Mouse (Mus musculus) adrenal gland, adult (tissue): ENCODE measurements at regions not wholly inside any gene's neighbourhood (a gene's known extent, or its start where the extent isn't known, plus 50 kb on each side); places are given as distances from the start of the nearest gene placed in this dataset.

Experiments
- DNase-seq, 2 experiments: peaks; one replicate each; pipeline ENCODE4 v3.0.0; 2022 to 2023; ENCODE audit warnings: low spot score in 1 of 2; ENCODE audit not compliant: inconsistent age in 2 of 2

- DNase-seq, result no peak
Observed at GRCm38 (mm10) chrX:133505683-133506082, 183.1 kb downstream of the Pcdh19 start.

- no peak for DNase-seq
Observed at GRCm38 (mm10) chrX:133461867-133462266, 226.9 kb downstream of the Pcdh19 start.

GRCm38 (mm10) chrX:133447417-133447816 is 241.4 kb downstream of the Pcdh19 start:
- DNase-seq, result peak in 1 of 2 experiments; percentile 26

- DNase-seq, result no peak
Observed at GRCm38 (mm10) chrX:133402446-133402845, 286.3 kb downstream of the Pcdh19 start.

GRCm38 (mm10) chrX:133387791-133388190 is 301.0 kb downstream of the Pcdh19 start:
- no peak for DNase-seq

- no peak for DNase-seq
Observed at GRCm38 (mm10) chrX:133373960-133374359, 314.8 kb downstream of the Pcdh19 start.

- no peak for DNase-seq
Observed at GRCm38 (mm10) chrX:133373047-133373446, 315.7 kb downstream of the Pcdh19 start.

- DNase-seq, result no peak
Observed at GRCm38 (mm10) chrX:133372411-133372810, 316.4 kb downstream of the Pcdh19 start.

- DNase-seq, result no peak
Observed at GRCm38 (mm10) chrX:133360739-133361138, 328.0 kb downstream of the Pcdh19 start.
